Mouse (Mus musculus) urinary bladder, adult 2 months (tissue): ENCODE results near the gene Nipbl. TPM values are rescaled to one million over a fixed set of nuclear protein-coding genes. Genes with fewer than 3 reads are reported as not detected.
"Not testable (repeated sequence)": the region's sequence is repeated elsewhere in the genome, so short reads cannot be mapped to it uniquely, and the experiment has no call there.

Experiments used
- DNase-seq: peaks from one replicate; pipeline ENCODE4 v3.0.0; 2022; ENCODE audit warnings: low spot score
- polyA plus RNA-seq: library from polyadenylated mRNA; depleted of rRNA; stranded (reverse); fragments of >200 nt; gene quantifications from 2 replicates; pipeline ENCODE4 v1.2.3, GENCODE M21; 2012; rRNA removed

Gene Nipbl
- polyA plus RNA-seq, 1 experiment: 13.1 TPM

GRCm38 (mm10) chr15:8291251-8291650 is 153.0 kb downstream of the Nipbl start:
- DNase-seq: no peak

GRCm38 (mm10) chr15:8282155-8282554 is 162.1 kb downstream of the Nipbl start:
- no peak for DNase-seq

GRCm38 (mm10) chr15:8281701-8282100 is 162.6 kb downstream of the Nipbl start:
- no peak for DNase-seq

GRCm38 (mm10) chr15:8279929-8280610 is 164.2 kb downstream of the Nipbl start:
- DNase-seq: no peak

- DNase-seq: no peak
Observed at GRCm38 (mm10) chr15:8279320-8279779, 164.9 kb downstream of the Nipbl start.

- not testable (repeated sequence) for DNase-seq
Observed at GRCm38 (mm10) chr15:8277916-8278315, 166.3 kb downstream of the Nipbl start.

GRCm38 (mm10) chr15:8271952-8272351 is 172.3 kb downstream of the Nipbl start:
- no peak for DNase-seq

GRCm38 (mm10) chr15:8268231-8268630 is 176.0 kb downstream of the Nipbl start:
- DNase-seq: no peak

- DNase-seq: no peak
Observed at GRCm38 (mm10) chr15:8267211-8267610, 177.1 kb downstream of the Nipbl start.

GRCm38 (mm10) chr15:8265946-8266345 is 178.3 kb downstream of the Nipbl start:
- no peak for DNase-seq

Other genes starting within 250 kb of the Nipbl start
- gene Gm2310, start 75.5 kb upstream of the Nipbl start, polyA plus RNA-seq: not detected in 2 replicates